Mouse (Mus musculus) MEL (cell line): ENCODE measurements around the gene Kctd7. TPM values are rescaled to one million over a fixed set of nuclear protein-coding genes. Genes with fewer than 3 reads are reported as not detected.

Experiments used
- DNase-seq: peaks from one replicate; pipeline ENCODE4 v3.0.0; 2011; ENCODE audit warnings: low read depth, low spot score
- H3K27ac ChIP-seq: 2 replicates; pipeline ENCODE4 v1.5.1; 2012; ENCODE audit warnings: low read depth, mild to moderate bottlenecking, control low read depth, low read length, moderate library complexity; ENCODE audit not compliant: control insufficient read depth
- H3K27me3 ChIP-seq, 2 experiments: fragments of 150-350 bp in 1 of 2; sonication (generic) in 1 of 2; 2 replicates each; pipeline ENCODE4 v1.6.1; 2012; ENCODE audit warnings: low read length in 2 of 2, mild to moderate bottlenecking in 2 of 2, improper control_type of control experiment in 1 of 2, moderate library complexity in 1 of 2; ENCODE audit not compliant: insufficient read depth in 2 of 2, control insufficient read depth in 1 of 2
- H3K36me3 ChIP-seq, 2 experiments: 2 replicates each; pipeline ENCODE4 v1.6.1; 2012 to 2014; ENCODE audit warnings: low read length in 2 of 2, improper control_type of control experiment in 1 of 2, inconsistent platforms in 1 of 2, mild to moderate bottlenecking in 1 of 2; ENCODE audit not compliant: insufficient read depth in 2 of 2, control insufficient read depth in 1 of 2
- H3K4me1 ChIP-seq, 2 experiments: fragments of 150-350 bp in 1 of 2; sonication (generic) in 1 of 2; 2 replicates each; pipeline ENCODE4 v1.6.1; 2012; ENCODE audit warnings: low read length in 2 of 2, improper control_type of control experiment in 1 of 2, mild to moderate bottlenecking in 1 of 2; ENCODE audit not compliant: insufficient read depth in 2 of 2, control insufficient read depth in 1 of 2
- H3K4me3 ChIP-seq, 2 experiments: fragments of 150-350 bp in 1 of 2; sonication (generic) in 1 of 2; 2 replicates each; pipeline ENCODE4 v1.5.1; 2012; ENCODE audit warnings: low read depth in 2 of 2, low read length in 2 of 2, mild to moderate bottlenecking in 2 of 2, moderate library complexity in 2 of 2, control low read depth in 1 of 2, improper control_type of control experiment in 1 of 2; ENCODE audit not compliant: control insufficient read depth in 1 of 2, insufficient read depth in 1 of 2
- H3K79me2 ChIP-seq: 2 replicates; pipeline ENCODE4 v1.6.1; 2012; ENCODE audit warnings: mild to moderate bottlenecking, low read length, moderate library complexity; ENCODE audit not compliant: control insufficient read depth, poor library complexity, insufficient read depth
- H3K9ac ChIP-seq: 2 replicates; pipeline ENCODE4 v1.6.1; 2012; ENCODE audit warnings: low read depth, mild to moderate bottlenecking, control low read depth, low read length, moderate library complexity; ENCODE audit not compliant: control insufficient read depth, poor library complexity, severe bottlenecking
- H3K9me3 ChIP-seq: fragments of 150-350 bp; sonication (generic); replicated peaks from 2 replicates; pipeline ENCODE4 v1.6.1; 2012; ENCODE audit warnings: mild to moderate bottlenecking, low read length, improper control_type of control experiment, moderate library complexity; ENCODE audit not compliant: insufficient read depth
- BHLHE40 ChIP-seq: IDR thresholded peaks from 2 replicates; pipeline ENCODE4 v1.6.1; 2012; ENCODE audit warnings: low read depth, mild to moderate bottlenecking, inconsistent platforms, low read length, improper control_type of control experiment, borderline replicate concordance
- CTCF ChIP-seq, 3 experiments: IDR thresholded peaks in 2 of 3; conservative IDR thresholded peaks in 1 of 3; 2 replicates each; pipeline ENCODE4 v1.5.1; 2011 to 2012; ENCODE audit warnings: low read length in 3 of 3, low read depth in 2 of 3, mild to moderate bottlenecking in 2 of 3, improper control_type of control experiment in 1 of 3, inconsistent platforms in 1 of 3, mixed read lengths in 1 of 3, moderate library complexity in 1 of 3; ENCODE audit not compliant: control insufficient read depth in 1 of 3, insufficient read depth in 1 of 3, poor library complexity in 1 of 3, severe bottlenecking in 1 of 3
- E2F4 ChIP-seq: IDR thresholded peaks from 2 replicates; pipeline ENCODE4 v1.6.1; 2011; ENCODE audit warnings: low read depth, low read length, improper control_type of control experiment, borderline replicate concordance
- ELF1 ChIP-seq: IDR thresholded peaks from 2 replicates; pipeline ENCODE4 v1.6.1; 2014; ENCODE audit warnings: low read depth, mild to moderate bottlenecking, inconsistent platforms, low read length, improper control_type of control experiment, moderate library complexity
- ETS1 ChIP-seq: IDR thresholded peaks from 2 replicates; pipeline ENCODE4 v1.6.1; 2012; ENCODE audit warnings: low read depth, mild to moderate bottlenecking, inconsistent platforms, low read length, improper control_type of control experiment, moderate library complexity
- GATA1 ChIP-seq: IDR thresholded peaks from 2 replicates; pipeline ENCODE4 v1.6.1; 2011; ENCODE audit warnings: low read depth, low read length, improper control_type of control experiment
- HCFC1 ChIP-seq: IDR thresholded peaks from 2 replicates; pipeline ENCODE4 v1.6.1; 2012; ENCODE audit warnings: low read depth, mild to moderate bottlenecking, inconsistent platforms, low read length, improper control_type of control experiment, moderate library complexity
- JUND ChIP-seq: IDR thresholded peaks from 2 replicates; pipeline ENCODE4 v1.6.1; 2011; ENCODE audit warnings: low read depth, mild to moderate bottlenecking, improper control_type of control experiment, low read length
- KAT2A ChIP-seq: conservative IDR thresholded peaks from 2 replicates; pipeline ENCODE4 v1.6.1; 2012; ENCODE audit warnings: low read depth, low read length, improper control_type of control experiment, inconsistent platforms
- MAFK ChIP-seq: IDR thresholded peaks from 2 replicates; pipeline ENCODE4 v1.6.1; 2011; ENCODE audit warnings: low read depth, mild to moderate bottlenecking, low read length, improper control_type of control experiment, borderline replicate concordance
- MAZ ChIP-seq: IDR thresholded peaks from 2 replicates; pipeline ENCODE4 v1.6.1; 2012; ENCODE audit warnings: low read depth, mild to moderate bottlenecking, inconsistent platforms, low read length, improper control_type of control experiment
- MXI1 ChIP-seq: IDR thresholded peaks from 2 replicates; pipeline ENCODE4 v1.6.1; 2011; ENCODE audit warnings: mild to moderate bottlenecking, low read depth, low read length, improper control_type of control experiment
- MYB ChIP-seq: IDR thresholded peaks from 2 replicates; pipeline ENCODE4 v1.6.1; 2011; ENCODE audit warnings: mild to moderate bottlenecking, low read depth, low read length, improper control_type of control experiment
- MYC ChIP-seq: IDR thresholded peaks from 2 replicates; pipeline ENCODE4 v1.6.1; 2011; ENCODE audit warnings: low read depth, mild to moderate bottlenecking, low read length, improper control_type of control experiment, moderate library complexity
- NRF1 ChIP-seq: IDR thresholded peaks from 2 replicates; pipeline ENCODE4 v1.6.1; 2014; ENCODE audit warnings: low read depth, mild to moderate bottlenecking, inconsistent platforms, low read length, improper control_type of control experiment, moderate library complexity; ENCODE audit not compliant: poor library complexity, insufficient read depth, severe bottlenecking
- POLR2A ChIP-seq, 2 experiments: IDR thresholded peaks; 2 replicates each; pipeline ENCODE4 v1.6.1; 2011 to 2012; ENCODE audit warnings: low read length in 2 of 2, mild to moderate bottlenecking in 2 of 2, control low read depth in 1 of 2, improper control_type of control experiment in 1 of 2, low read depth in 1 of 2, moderate library complexity in 1 of 2; ENCODE audit not compliant: control insufficient read depth in 1 of 2, insufficient read depth in 1 of 2, poor library complexity in 1 of 2
- POLR2AphosphoS2 ChIP-seq: IDR thresholded peaks from 2 replicates; pipeline ENCODE4 v1.6.1; 2011; ENCODE audit warnings: low read length, improper control_type of control experiment
- POLR2AphosphoS5 ChIP-seq: IDR thresholded peaks from 2 replicates; pipeline ENCODE4 v1.6.1; 2012; ENCODE audit warnings: low read depth, borderline replicate concordance, mild to moderate bottlenecking, inconsistent platforms, low read length, moderate library complexity, mixed read lengths
- RCOR1 ChIP-seq: IDR thresholded peaks from 2 replicates; pipeline ENCODE4 v1.6.1; 2012; ENCODE audit warnings: low read depth, mild to moderate bottlenecking, inconsistent platforms, low read length, improper control_type of control experiment
- SIN3A ChIP-seq: IDR thresholded peaks from 2 replicates; pipeline ENCODE4 v1.6.1; 2012; ENCODE audit warnings: low read length, improper control_type of control experiment, inconsistent platforms
- SMC3 ChIP-seq: IDR thresholded peaks from 2 replicates; pipeline ENCODE4 v1.6.1; 2011; ENCODE audit warnings: low read depth, low read length, improper control_type of control experiment
- TCF12 ChIP-seq: IDR thresholded peaks from 2 replicates; pipeline ENCODE4 v1.6.1; 2014; ENCODE audit warnings: low read depth, mild to moderate bottlenecking, inconsistent platforms, low read length, improper control_type of control experiment, moderate library complexity
- UBTF ChIP-seq: IDR thresholded peaks from 2 replicates; pipeline ENCODE4 v1.6.1; 2012; ENCODE audit warnings: low read depth, mild to moderate bottlenecking, inconsistent platforms, low read length, improper control_type of control experiment, moderate library complexity, borderline replicate concordance; ENCODE audit not compliant: insufficient read depth
- ZC3H11A ChIP-seq: IDR thresholded peaks from 2 replicates; pipeline ENCODE4 v1.6.1; 2012; ENCODE audit warnings: low read depth, mild to moderate bottlenecking, inconsistent platforms, low read length, improper control_type of control experiment
- ZKSCAN1 ChIP-seq: IDR thresholded peaks from 2 replicates; pipeline ENCODE4 v1.6.1; 2012; ENCODE audit warnings: low read depth, mild to moderate bottlenecking, inconsistent platforms, low read length, improper control_type of control experiment, moderate library complexity
- ZMIZ1 ChIP-seq: IDR thresholded peaks from 2 replicates; pipeline ENCODE4 v1.6.1; 2012; ENCODE audit warnings: low read depth, mild to moderate bottlenecking, inconsistent platforms, low read length, improper control_type of control experiment, moderate library complexity
- ZNF384 ChIP-seq: IDR thresholded peaks from 2 replicates; pipeline ENCODE4 v1.6.1; 2012; ENCODE audit warnings: low read depth, mild to moderate bottlenecking, inconsistent platforms, low read length, improper control_type of control experiment
- polyA plus RNA-seq, 2 experiments: library from polyadenylated mRNA; stranded (reverse) in 1 of 2; unstranded in 1 of 2; fragments of >175 nt in 1 of 2; fragments of >200 nt in 1 of 2; gene quantifications; 2 replicates each; pipeline versions ENCODE4 v1.2.1 to v1.2.4; 2012; ENCODE audit warnings: low replicate concordance in 2 of 2, low read depth in 1 of 2; ENCODE audit not compliant: insufficient read length in 2 of 2, insufficient read depth in 1 of 2, missing spikeins in 1 of 2
- total RNA-seq: library from RNA; depleted of rRNA; stranded (reverse); fragments of 300-350 nt; gene quantifications from 2 replicates; pipeline ENCODE4 v1.2.3, GENCODE M21; 2012

Gene Kctd7
- total and polyA plus RNA-seq, 3 experiments: 5.8 to 7.0 TPM; not detected in 1

DNA sequence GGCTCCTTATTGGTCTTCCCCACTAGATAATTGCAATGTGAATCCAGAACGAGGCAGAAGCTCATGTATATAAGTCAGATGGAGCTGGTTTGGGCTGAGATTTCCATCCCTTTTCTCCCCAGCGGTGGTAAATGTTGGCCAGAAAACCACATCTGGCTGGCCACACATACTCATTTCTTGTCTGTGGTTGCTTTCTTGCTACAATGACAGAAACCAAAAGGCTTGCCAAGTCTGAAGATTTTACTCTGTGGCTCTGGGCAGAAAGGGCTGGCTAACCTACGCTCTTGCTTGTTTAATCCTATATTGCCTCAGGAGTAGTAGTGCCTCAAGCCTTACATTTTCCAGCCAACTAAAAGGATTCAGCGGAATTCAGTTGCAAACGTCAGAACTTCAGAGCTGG, 3.5 kb upstream of the Kctd7 start:
- H3K27me3 ChIP-seq: no peaks in the 10 kb centered on the region
- peaks cover 1% of the 10 kb centered on the region; the same call in 1 of the 2 replicates for H3K79me2 ChIP-seq
- no peak overlapping the region for H3K9ac ChIP-seq
- H3K9me3 ChIP-seq: no peaks in the 10 kb centered on the region
- no peak for DNase-seq
- no peak overlapping the region for H3K4me3 ChIP-seq
- H3K4me1 ChIP-seq: peaks cover 0 to 12% of the 10 kb centered on the region in 2 experiments
- H3K27ac ChIP-seq: no peak overlapping the region
- peaks cover 0 to 11% of the 10 kb centered on the region in 2 experiments; a peak in 2 of 4 replicates for H3K36me3 ChIP-seq
- TF ChIP-seq MYC: no peak
- TF ChIP-seq ETS1: no peak
- no peak for TF ChIP-seq POLR2A (IDR thresholded peaks at IDR 0.05; ENCODE audit: control insufficient read depth in 1 of 2, insufficient read depth in 1 of 2, low read depth in 1 of 2, low read length in 2 of 2, poor library complexity in 1 of 2)
- no peak for TF ChIP-seq MAZ
- TF ChIP-seq HCFC1: no peak
- no peak for TF ChIP-seq MYB
- TF ChIP-seq NRF1: no peak
- TF ChIP-seq JUND: no peak
- TF ChIP-seq SMC3: no peak
- no peak for TF ChIP-seq GATA1
- no peak for TF ChIP-seq ZMIZ1
- TF ChIP-seq CTCF (IDR thresholded peaks at IDR 0.05 in 2 of 3, conservative IDR thresholded peaks at IDR 0.05 in 1 of 3; ENCODE audit: control insufficient read depth in 1 of 3, insufficient read depth in 1 of 3, low read depth in 2 of 3, low read length in 3 of 3, poor library complexity in 1 of 3, severe bottlenecking in 1 of 3): no peak
- TF ChIP-seq ELF1: no peak
- no peak for TF ChIP-seq KAT2A
- no peak for TF ChIP-seq ZNF384

DNA sequence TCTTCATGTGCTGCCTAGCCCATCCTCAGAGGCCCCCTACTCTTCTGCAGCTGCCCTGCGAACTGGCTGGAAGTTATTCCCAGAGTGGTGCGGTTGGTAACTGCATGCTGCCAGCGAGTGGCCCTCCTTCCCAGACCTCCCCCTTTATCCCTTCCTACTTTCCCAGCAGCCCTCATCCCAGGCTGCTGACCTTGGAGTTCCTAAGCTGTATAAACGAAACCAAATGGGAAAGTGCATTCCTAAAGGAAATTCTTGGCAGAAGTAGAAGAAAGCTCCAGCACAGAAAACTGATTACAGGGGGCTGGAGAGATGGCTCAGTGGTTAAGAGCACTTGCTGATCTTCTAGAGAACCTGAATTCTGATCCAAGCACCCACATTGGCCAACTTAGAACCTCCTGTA, 2.6 kb upstream of the Kctd7 start:
- H3K4me1 ChIP-seq: peaks cover 0 to 13% of the 10 kb centered on the region in 2 experiments
- no peaks in the 10 kb centered on the region for H3K27me3 ChIP-seq
- peaks cover 1% of the 10 kb centered on the region; the same call in 1 of the 2 replicates for H3K79me2 ChIP-seq
- TF ChIP-seq E2F4: no peak
- TF ChIP-seq POLR2A (IDR thresholded peaks at IDR 0.05; ENCODE audit: control insufficient read depth in 1 of 2, insufficient read depth in 1 of 2, low read depth in 1 of 2, low read length in 2 of 2, poor library complexity in 1 of 2): no peak
- TF ChIP-seq POLR2AphosphoS5: no peak
- TF ChIP-seq POLR2AphosphoS2: no peak
- TF ChIP-seq NRF1: no peak
- TF ChIP-seq ZNF384: no peak
- no peak for TF ChIP-seq SMC3
- no peak for TF ChIP-seq MXI1
- no peak for TF ChIP-seq ZC3H11A
- no peak for TF ChIP-seq SIN3A
- no peak for TF ChIP-seq RCOR1
- no peak for TF ChIP-seq MAFK
- TF ChIP-seq TCF12: no peak
- TF ChIP-seq ZKSCAN1: no peak
- no peak for TF ChIP-seq MYB
- no peak for TF ChIP-seq UBTF
- TF ChIP-seq BHLHE40: no peak
- TF ChIP-seq, all 39 proteins: peak for 0
- peaks cover 0 to 11% of the 10 kb centered on the region in 2 experiments; a peak in 2 of 4 replicates for H3K36me3 ChIP-seq
- no peak overlapping the region for H3K27ac ChIP-seq
- H3K9me3 ChIP-seq: no peaks in the 10 kb centered on the region
- H3K9ac ChIP-seq: no peak overlapping the region
- DNase-seq: no peak
- H3K4me3 ChIP-seq: no peak overlapping the region
